Mouse (Mus musculus) limb, embryonic 11.5 days (tissue): ENCODE data around the gene Gm17657. TPM values are rescaled to one million over a fixed set of nuclear protein-coding genes. Genes with fewer than 3 reads are reported as not detected.
"Not testable (repeated sequence)": the region's sequence is repeated elsewhere in the genome, so short reads cannot be mapped to it uniquely, and the experiment has no call there.

ENCODE experiments used
- ATAC-seq: fragments of 200-750 bp; cut with Nextera tagmentation; 2 replicates; pipeline ENCODE4 v1.8.0; 2017; ENCODE audit warnings: low read depth; ENCODE audit not compliant: insufficient number of reproducible peaks, low FRiP score, low TSS enrichment
- DNase-seq: peaks from one replicate; pipeline ENCODE4 v3.0.0-alpha.2; 2015; ENCODE audit warnings: low spot score
- H3K27ac ChIP-seq: fragments of 300-500 bp; sonication (generic); replicated peaks from 2 replicates; pipeline ENCODE4 v1.5.1; 2014; ENCODE audit warnings: low read depth, mild to moderate bottlenecking, low read length
- H3K27me3 ChIP-seq: fragments of 300-500 bp; sonication (generic); 2 replicates; pipeline ENCODE4 v1.6.1; 2014; ENCODE audit warnings: mild to moderate bottlenecking, low read length, mixed read lengths; ENCODE audit not compliant: control insufficient read depth, insufficient read depth
- H3K36me3 ChIP-seq: fragments of 300-500 bp; sonication (generic); 2 replicates; pipeline ENCODE4 v1.6.1; 2014; ENCODE audit warnings: mild to moderate bottlenecking, low read length, moderate library complexity, mixed read lengths; ENCODE audit not compliant: control insufficient read depth, insufficient read depth
- H3K4me1 ChIP-seq: fragments of 300-500 bp; sonication (generic); 2 replicates; pipeline ENCODE4 v1.6.1; 2014; ENCODE audit warnings: low read length, mixed read lengths; ENCODE audit not compliant: control insufficient read depth, insufficient read depth
- H3K4me2 ChIP-seq: fragments of 300-500 bp; sonication (generic); 2 replicates; pipeline ENCODE4 v1.6.1; 2014; ENCODE audit warnings: low read depth, mild to moderate bottlenecking, moderate library complexity; ENCODE audit not compliant: severe bottlenecking
- H3K4me3 ChIP-seq: fragments of 300-500 bp; sonication (generic); 2 replicates; pipeline ENCODE4 v1.5.1; 2014; ENCODE audit warnings: low read depth, low read length
- H3K9ac ChIP-seq: fragments of 300-500 bp; sonication (generic); 2 replicates; pipeline ENCODE4 v1.6.1; 2014; ENCODE audit warnings: mild to moderate bottlenecking, low read length
- H3K9me3 ChIP-seq: fragments of 300-500 bp; sonication (generic); 2 replicates; pipeline ENCODE4 v1.6.1; 2016; ENCODE audit warnings: low read length; ENCODE audit not compliant: control insufficient read depth
- WGBS: fragments of 180-500 bp; shearing (Covaris S2); extraction: QIAGEN DNeasy Blood & Tissue Kit; methylation state at CpG from one replicate; pipeline ENCODE4 v1.1.7; 2014; 5-methylcytosine and 5-hydroxymethylcytosine counted together
- polyA plus RNA-seq: library from polyadenylated mRNA; unstranded; fragments of >200 nt; fragmentation: Nextera tagmentation; extraction: Ambion mirVana; gene quantifications from 2 replicates; pipeline ENCODE4 v1.2.1, GENCODE M21; 2014

The Gm17657 gene
- polyA plus RNA-seq, 1 experiment from 2014 or later: not detected

- Histone ChIP-seq H3K9ac (no peak overlapping the region), H3K36me3 (no peaks in the 10 kb centered on the region), H3K27ac (no peak overlapping the region), H3K27me3 (no peaks in the 10 kb centered on the region), H3K4me2 (no peak overlapping the region), H3K4me1 (no peaks in the 10 kb centered on the region), H3K9me3 (no peaks in the 10 kb centered on the region), H3K4me3 (no peak overlapping the region)
- 81% methylated on average over 7 of the region's 7 CpGs for WGBS
- ATAC-seq: no peak
- DNase-seq: no peak
Observed at GRCm38 (mm10) chr17:29502005-29502668, 47.3 kb downstream of the Gm17657 start.

GRCm38 (mm10) chr17:29500802-29501469 lies 48.5 kb downstream of the Gm17657 start:
- Histone ChIP-seq H3K27me3 (no peaks in the 10 kb centered on the region), H3K9me3 (no peaks in the 10 kb centered on the region), H3K4me3 (no peak overlapping the region), H3K27ac (no peak overlapping the region), H3K36me3 (no peaks in the 10 kb centered on the region), H3K4me2 (no peak overlapping the region), H3K4me1 (no peaks in the 10 kb centered on the region), H3K9ac (no peak overlapping the region)
- ATAC-seq (no peak), DNase-seq (no peak)
- WGBS: 76% methylated on average over 17 of the region's 17 CpGs

- Histone ChIP-seq H3K9ac (no peak overlapping the region), H3K27ac (no peak overlapping the region), H3K27me3 (no peaks in the 10 kb centered on the region), H3K4me3 (no peak overlapping the region), H3K4me2 (no peak overlapping the region), H3K4me1 (no peaks in the 10 kb centered on the region), H3K9me3 (no peaks in the 10 kb centered on the region), H3K36me3 (no peaks in the 10 kb centered on the region)
- DNase-seq: no peak
- 81% methylated on average over 7 of the region's 7 CpGs for WGBS
- ATAC-seq: no peak
Observed at GRCm38 (mm10) chr17:29500243-29500740, 49.1 kb downstream of the Gm17657 start.

GRCm38 (mm10) chr17:29499511-29499910 lies 49.9 kb downstream of the Gm17657 start:
- WGBS: 80% methylated on average over 6 of the region's 6 CpGs
- H3K4me2 ChIP-seq: no peak overlapping the region
- H3K4me3 ChIP-seq: no peak overlapping the region
- H3K27ac ChIP-seq: no peak overlapping the region
- ATAC-seq (no peak), DNase-seq (no peak)
- H3K9ac ChIP-seq: no peak overlapping the region
- H3K36me3 ChIP-seq: peaks cover 3% of the 10 kb centered on the region
- peaks cover 2% of the 10 kb centered on the region; the same call in 1 of the 2 replicates for H3K4me1 ChIP-seq
- H3K27me3 ChIP-seq: no peaks in the 10 kb centered on the region
- H3K9me3 ChIP-seq: no peaks in the 10 kb centered on the region

- WGBS: 84% methylated on average over 2 of the region's 2 CpGs
- not testable (repeated sequence) for H3K9me3 ChIP-seq, H3K27me3 ChIP-seq, H3K4me3 ChIP-seq, H3K27ac ChIP-seq, H3K4me2 ChIP-seq, DNase-seq, H3K4me1 ChIP-seq, H3K9ac ChIP-seq, ATAC-seq, H3K36me3 ChIP-seq
Observed at GRCm38 (mm10) chr17:29498952-29499351, 50.5 kb downstream of the Gm17657 start.

- Histone ChIP-seq H3K4me1 (peaks cover 6% of the 10 kb centered on the region; the same call in 1 of the 2 replicates), H3K4me2 (no peak overlapping the region), H3K27me3 (no peaks in the 10 kb centered on the region), H3K9me3 (no peaks in the 10 kb centered on the region), H3K4me3 (no peak overlapping the region), H3K9ac (no peak overlapping the region), H3K27ac (no peak overlapping the region), H3K36me3 (peaks cover 10% of the 10 kb centered on the region)
- ATAC-seq (no peak), DNase-seq (no peak)
- WGBS: 59% methylated on average over 4 of the region's 4 CpGs
Observed at GRCm38 (mm10) chr17:29498028-29498427, 51.4 kb downstream of the Gm17657 start.

- ATAC-seq, H3K36me3 ChIP-seq, H3K4me2 ChIP-seq, H3K9me3 ChIP-seq, H3K27ac ChIP-seq, H3K9ac ChIP-seq, H3K27me3 ChIP-seq, H3K4me1 ChIP-seq, DNase-seq, H3K4me3 ChIP-seq: not testable (repeated sequence)
- WGBS: 84% methylated on average over 1 of the region's 1 CpGs
Observed at GRCm38 (mm10) chr17:29497481-29497880, 52.0 kb downstream of the Gm17657 start.

GRCm38 (mm10) chr17:29497071-29497354 lies 52.4 kb downstream of the Gm17657 start:
- no peaks in the 10 kb centered on the region for H3K27me3 ChIP-seq
- no peak overlapping the region for H3K4me3 ChIP-seq
- no peak overlapping the region for H3K9ac ChIP-seq
- ATAC-seq: no peak
- H3K4me2 ChIP-seq: no peak overlapping the region
- WGBS: 93% methylated on average over 3 of the region's 3 CpGs
- no peak for DNase-seq
- H3K9me3 ChIP-seq: no peaks in the 10 kb centered on the region
- H3K36me3 ChIP-seq: peaks cover 10% of the 10 kb centered on the region
- H3K4me1 ChIP-seq: peaks cover 7% of the 10 kb centered on the region; the same call in 1 of the 2 replicates
- H3K27ac ChIP-seq: no peak overlapping the region
